Mouse (Mus musculus) erythroblast, embryonic 14.5 days (primary cell): ENCODE results near the gene Olfr1369-ps1. TPM values are rescaled to one million over a fixed set of nuclear protein-coding genes. Genes with fewer than 3 reads are reported as not detected.

Source experiments
- H3K27me3 ChIP-seq: 2 replicates; pipeline ENCODE4 v1.6.1; 2012; ENCODE audit warnings: inconsistent platforms; ENCODE audit not compliant: control insufficient read depth
- H3K36me3 ChIP-seq: 2 replicates; pipeline ENCODE4 v1.6.1; 2012; ENCODE audit warnings: mild to moderate bottlenecking, inconsistent platforms; ENCODE audit not compliant: control insufficient read depth
- H3K4me1 ChIP-seq: 2 replicates; pipeline ENCODE4 v1.6.1; 2012; ENCODE audit warnings: inconsistent platforms; ENCODE audit not compliant: control insufficient read depth
- H3K4me3 ChIP-seq: replicated peaks from 2 replicates; pipeline ENCODE3; 2012; ENCODE audit warnings: moderate library complexity, mild to moderate bottlenecking, inconsistent platforms
- H3K9me3 ChIP-seq: 2 replicates; pipeline ENCODE4 v1.6.1; 2012; ENCODE audit warnings: low read length, inconsistent platforms, mixed read lengths; ENCODE audit not compliant: control insufficient read depth
- GATA1 ChIP-seq: IDR thresholded peaks from 2 replicates; pipeline ENCODE4 v1.6.1; 2012; ENCODE audit warnings: low read length, inconsistent platforms, mixed read lengths
- TAL1 ChIP-seq: IDR thresholded peaks from 3 replicates; pipeline ENCODE4 v1.6.1; 2012; ENCODE audit warnings: low read length, inconsistent platforms, mixed read lengths
- polyA plus RNA-seq: library from polyadenylated mRNA; stranded (reverse); fragments of >175 nt; gene quantifications from 2 replicates; pipeline ENCODE4 v1.2.3, GENCODE M21; 2012

Olfr1369-ps1 gene
- polyA plus RNA-seq, 1 experiment, result not detected

GRCm38 (mm10) chr13:21166936-21167909 is 55.9 kb downstream of the Olfr1369-ps1 start:
- TF ChIP-seq GATA1 (no peak), TAL1 (no peak)
- Histone ChIP-seq H3K36me3 (no peaks in the 10 kb centered on the region), H3K27me3 (peaks cover 35% of the 10 kb centered on the region), H3K4me1 (peaks cover 55% of the 10 kb centered on the region), H3K9me3 (no peaks in the 10 kb centered on the region), H3K4me3 (peak overlapping the region; percentile 80)

- Histone ChIP-seq H3K4me1 (peaks cover 58% of the 10 kb centered on the region), H3K27me3 (peaks cover 33% of the 10 kb centered on the region), H3K4me3 (peak overlapping the region; percentile 80), H3K36me3 (no peaks in the 10 kb centered on the region), H3K9me3 (no peaks in the 10 kb centered on the region)
- TF ChIP-seq GATA1 (no peak), TAL1 (no peak)
Measured at GRCm38 (mm10) chr13:21167910-21168300, 56.6 kb downstream of the Olfr1369-ps1 start.

GRCm38 (mm10) chr13:21168371-21169011 is 57.2 kb downstream of the Olfr1369-ps1 start:
- H3K27me3 ChIP-seq, result peaks cover 31% of the 10 kb centered on the region
- no peak for TF ChIP-seq GATA1
- no peak for TF ChIP-seq TAL1
- no peaks in the 10 kb centered on the region for H3K9me3 ChIP-seq
- no peaks in the 10 kb centered on the region for H3K36me3 ChIP-seq
- peaks cover 64% of the 10 kb centered on the region for H3K4me1 ChIP-seq
- peak overlapping the region; percentile 80 for H3K4me3 ChIP-seq

Other genes starting within 250 kb of the Olfr1369-ps1 start
- not detected in 2 replicates for gene Olfr1370, start 36.5 kb upstream of the Olfr1369-ps1 start, polyA plus RNA-seq
- gene Olfr263, start 18.2 kb downstream of the Olfr1369-ps1 start, polyA plus RNA-seq, result not detected in 2 replicates
- gene Olfr1368, start 34.4 kb downstream of the Olfr1369-ps1 start, polyA plus RNA-seq, result not detected in 2 replicates
- gene Trim27, start 68.0 kb downstream of the Olfr1369-ps1 start, polyA plus RNA-seq, result 7.6 and 8.7 TPM in 2 replicates
- gene Gpx5, start 181.2 kb downstream of the Olfr1369-ps1 start, polyA plus RNA-seq, result not detected in 2 replicates
- gene Gpx6, start 200.6 kb downstream of the Olfr1369-ps1 start, polyA plus RNA-seq, result not detected in 2 replicates
- gene Olfr1367, start 235.4 kb downstream of the Olfr1369-ps1 start, polyA plus RNA-seq, result not detected in 2 replicates